ENCODE assay signal across 19 mouse cellular contexts in genomic region chr13:107034028-107034920, GRCm38 (mm10). TPM values are rescaled to one million over a fixed set of nuclear protein-coding genes. Genes with fewer than 3 reads are reported as not detected.
DNase-seq lines count a peak whose midpoint lies in the region; ATAC-seq lines count a peak whose summit lies in the region.
"Had no signal": no experiment of that assay in that cellular context is flagged by ENCODE, and none has a peak within 500 bp of the region (broad histone marks: within the 10 kb centered on the region; RNA-seq: fewer than 3 reads in every experiment).

No protein-coding gene starts in this region.

- intact Hi-C loops in left cerebral cortex, postnatal 4 days (cut with DNase I), result no loop called here

- no peak for ATAC-seq in megakaryocyte, adult 5-6 weeks (ENCODE audit: poor library complexity, severe bottlenecking)
- ATAC-seq in liver, embryonic 11.5 days (replicated peaks; ENCODE audit: low FRiP score), result peak; percentile 54; the same call in 1 of the 2 replicates
- no peak for ATAC-seq in neural tube, embryonic 15.5 days (ENCODE audit: low FRiP score)
- ATAC-seq: midbrain, embryonic 16.5 days had no signal

- 0 out of 2 replicates have a peak overlapping the region, but pooled peaks have one; percentile 2 for H3K4me2 ChIP-seq in liver, embryonic 11.5 days
- H3K4me2 ChIP-seq in neural tube, embryonic 15.5 days, result no peak overlapping the region
- H3K4me2 ChIP-seq: limb, embryonic 13.5 days; neural tube, embryonic 12.5 days had no signal

- no peak overlapping the region for H3K9ac ChIP-seq in liver, embryonic 11.5 days (ENCODE audit: low read depth, low read length)
- H3K9ac ChIP-seq in neural tube, embryonic 15.5 days (replicated peaks), result no peak overlapping the region
- H3K9ac ChIP-seq: limb, embryonic 13.5 days; neural tube, embryonic 12.5 days had no signal

- peaks cover 89% of the 10 kb centered on the region for H3K4me1 ChIP-seq in megakaryocyte, embryonic 14.5 days
- H3K4me1 ChIP-seq in liver, embryonic 11.5 days (replicated peaks; ENCODE audit: control insufficient read depth, insufficient read depth, low read length), result 0 out of 2 replicates have a peak, but pooled peaks cover 5% of the 10 kb centered on the region
- no peaks in the 10 kb centered on the region for H3K4me1 ChIP-seq in neural tube, embryonic 15.5 days
- H3K4me1 ChIP-seq: limb, embryonic 13.5 days; neural tube, embryonic 12.5 days had no signal

- peak overlapping the region; percentile 89 for H3K4me3 ChIP-seq in megakaryocyte, embryonic 14.5 days (replicated peaks)
- H3K4me3 ChIP-seq in liver, embryonic 11.5 days (ENCODE audit: low read depth, low read length), result no peak overlapping the region
- no peak overlapping the region for H3K4me3 ChIP-seq in neural tube, embryonic 15.5 days (replicated peaks)
- H3K4me3 ChIP-seq: limb, embryonic 13.5 days; neural tube, embryonic 12.5 days had no signal

- DNase-seq in MEL-GATA-1-ER (ENCODE audit: extremely low read depth, low read depth), result peak; percentile 95
- DNase-seq in liver, embryonic 11.5 days (ENCODE audit: low spot score), result no peak
- no peak for DNase-seq in layer of hippocampus, adult 8-10 months (ENCODE audit: low spot score in 2 of 2)
- DNase-seq in left cerebral cortex, postnatal 4 days, result no peak
- no peak for DNase-seq in spleen, adult 18-20 months
- DNase-seq: adrenal gland, adult 8-10 months; cerebellum, adult 9-11 months; embryo, embryonic 11 days; gastrocnemius, postnatal 10 days; kidney, adult 11 months; kidney, postnatal 14 days; layer of hippocampus, postnatal 36 days; lung, postnatal 36 days had no signal

- H3K36me3 ChIP-seq in megakaryocyte, embryonic 14.5 days (replicated peaks; ENCODE audit: low read length), result peaks cover 28% of the 10 kb centered on the region
- H3K36me3 ChIP-seq in liver, embryonic 11.5 days (ENCODE audit: control insufficient read depth, insufficient read depth, low read length), result no peaks in the 10 kb centered on the region
- 0 out of 2 replicates have a peak, but pooled peaks cover 3% of the 10 kb centered on the region for H3K36me3 ChIP-seq in neural tube, embryonic 15.5 days
- H3K36me3 ChIP-seq: limb, embryonic 13.5 days; neural tube, embryonic 12.5 days had no signal

- 51% methylated on average over 1 of the region's 1 CpGs for WGBS in liver, embryonic 11.5 days
- WGBS in neural tube, embryonic 15.5 days, result 69% methylated on average over 1 of the region's 1 CpGs

- H3K27me3 ChIP-seq in megakaryocyte, embryonic 14.5 days (replicated peaks), result no peaks in the 10 kb centered on the region
- H3K27me3 ChIP-seq in liver, embryonic 11.5 days (replicated peaks; ENCODE audit: control insufficient read depth, insufficient read depth, low read length), result no peaks in the 10 kb centered on the region
- no peaks in the 10 kb centered on the region for H3K27me3 ChIP-seq in neural tube, embryonic 15.5 days (replicated peaks)
- H3K27me3 ChIP-seq: limb, embryonic 13.5 days; neural tube, embryonic 12.5 days had no signal

- no peak overlapping the region for H3K27ac ChIP-seq in liver, embryonic 11.5 days (ENCODE audit: low read depth, low read length)
- no peak overlapping the region for H3K27ac ChIP-seq in neural tube, embryonic 15.5 days (replicated peaks)
- H3K27ac ChIP-seq: limb, embryonic 13.5 days; neural tube, embryonic 12.5 days had no signal

- no peaks in the 10 kb centered on the region for H3K9me3 ChIP-seq in megakaryocyte, embryonic 14.5 days
- no peaks in the 10 kb centered on the region for H3K9me3 ChIP-seq in liver, embryonic 11.5 days (ENCODE audit: control insufficient read depth, low read length)
- H3K9me3 ChIP-seq in neural tube, embryonic 15.5 days (replicated peaks), result no peaks in the 10 kb centered on the region
- H3K9me3 ChIP-seq: limb, embryonic 13.5 days; neural tube, embryonic 12.5 days had no signal

RNA-seq across cellular contexts. Expression of gene Kif2a, which starts 12.3 kb away (rescaled TPM):
- polyA plus RNA-seq in megakaryocyte, embryonic 14.5 days (2012; ENCODE audit: insufficient read depth, low replicate concordance), result 27.9 TPM in 1 of 2 replicates, not detected in the other
- 49.5 and 80.4 TPM in 2 replicates for total RNA-seq in megakaryocyte, adult 5-6 weeks (2015)
- total RNA-seq in megakaryocyte, adult 5-6 weeks (2017), result 20.9 and 28.7 TPM in 2 replicates
- polyA plus RNA-seq in liver, embryonic 11.5 days (2014; fragmentation: Nextera tagmentation; extraction: Ambion mirVana), result 22.0 and 22.5 TPM in 2 replicates
- total RNA-seq in layer of hippocampus, adult 8-10 months (2022), result 100 to 1,000 TPM in 3 of 4 experiments, 10 to 100 TPM in 1; 98.3 to 125 (median 112) TPM
- total RNA-seq in left cerebral cortex, postnatal 4 days (2021), result 100 to 1,000 TPM; 194 to 216 TPM
- polyA plus RNA-seq in neural tube, embryonic 15.5 days (2015; fragmentation: Nextera tagmentation; extraction: Ambion mirVana), result 48.6 and 79.7 TPM in 2 replicates
